Mouse (Mus musculus): ENCODE measurements around the gene Hist1h4j.
A peak's percentile ranks its signal among the peaks of the same experiment; 100 is the strongest.

Gene Hist1h4j

DNA sequence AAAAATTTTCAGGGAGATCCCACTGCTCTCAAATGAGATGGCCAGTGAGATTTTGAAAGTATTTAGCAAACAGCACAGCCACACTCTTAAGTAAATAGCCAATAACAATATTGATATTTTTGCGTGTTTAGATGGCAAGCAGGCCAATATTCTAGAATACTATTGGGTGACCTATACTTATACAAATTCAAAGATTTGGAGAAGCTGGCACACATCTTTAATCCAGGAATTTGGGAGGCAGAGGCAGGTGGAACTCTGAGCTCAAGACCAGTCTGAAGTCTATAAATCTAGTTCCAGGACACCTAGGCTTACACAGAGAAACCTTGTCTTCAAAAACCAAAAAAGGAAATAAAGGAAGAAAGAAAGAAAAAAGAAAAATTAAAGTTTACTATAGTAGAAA lies 46.8 kb downstream of the Hist1h4j start:
- DNase-seq (ENCODE audit: low spot score), result no peak

DNA sequence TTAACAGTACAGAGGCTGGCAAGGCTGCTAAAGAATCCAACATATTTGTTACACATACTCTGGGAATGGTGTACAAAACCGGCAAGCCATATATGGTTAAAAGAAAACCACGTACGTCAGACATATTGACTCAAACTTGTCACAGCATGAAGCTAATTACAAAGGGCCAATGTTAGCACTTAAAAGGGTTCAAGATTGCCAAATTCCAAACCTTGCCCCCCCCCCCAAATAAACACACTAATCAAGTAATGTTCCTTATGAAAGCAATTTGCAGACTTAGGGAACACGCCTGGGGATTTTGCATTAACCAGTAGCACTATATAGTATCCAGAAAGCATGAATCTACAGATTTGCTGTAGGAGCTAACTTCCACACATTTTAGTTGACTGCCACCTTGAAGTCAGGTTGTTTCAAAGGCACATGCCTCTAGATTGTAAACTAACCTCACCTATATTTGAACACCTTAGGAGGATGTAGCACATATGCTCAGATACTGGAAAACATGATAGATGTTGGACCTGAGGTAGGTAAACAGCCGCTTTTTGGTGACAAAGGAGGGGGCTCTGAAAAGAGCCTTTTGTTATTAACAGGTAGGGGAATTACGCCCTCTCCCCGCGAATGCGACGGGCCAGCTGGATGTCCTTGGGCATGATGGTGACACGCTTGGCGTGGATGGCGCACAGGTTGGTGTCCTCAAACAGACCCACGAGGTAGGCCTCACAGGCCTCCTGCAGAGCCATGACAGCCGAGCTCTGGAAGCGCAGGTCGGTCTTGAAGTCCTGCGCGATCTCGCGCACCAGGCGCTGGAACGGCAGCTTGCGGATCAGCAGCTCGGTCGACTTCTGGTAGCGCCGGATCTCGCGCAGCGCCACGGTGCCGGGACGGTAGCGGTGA lies 47.7 kb downstream of the Hist1h4j start:
- DNase-seq (ENCODE audit: low spot score), result peak; percentile 27

DNA sequence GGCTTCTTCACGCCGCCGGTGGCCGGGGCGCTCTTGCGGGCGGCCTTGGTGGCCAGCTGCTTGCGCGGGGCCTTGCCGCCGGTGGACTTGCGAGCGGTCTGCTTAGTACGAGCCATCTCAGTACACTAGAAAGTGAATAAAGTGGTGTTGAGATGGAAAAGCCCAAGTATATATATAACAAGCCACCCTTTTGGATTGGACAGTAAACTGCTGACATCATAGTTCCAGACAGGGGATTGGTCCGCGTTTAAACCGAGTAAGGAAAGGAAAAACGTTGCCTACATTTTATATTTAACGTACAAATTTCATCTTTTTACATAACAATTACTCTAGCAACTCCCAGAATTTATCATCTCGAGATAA lies 48.4 kb downstream of the Hist1h4j start, which contains the start of gene Hist1h3i:
Hist1h3i (minus strand) TSS at position 116 of the 363 bp plus-strand sequence.
- DNase-seq (ENCODE audit: low spot score), result peak; percentile 69

DNA sequence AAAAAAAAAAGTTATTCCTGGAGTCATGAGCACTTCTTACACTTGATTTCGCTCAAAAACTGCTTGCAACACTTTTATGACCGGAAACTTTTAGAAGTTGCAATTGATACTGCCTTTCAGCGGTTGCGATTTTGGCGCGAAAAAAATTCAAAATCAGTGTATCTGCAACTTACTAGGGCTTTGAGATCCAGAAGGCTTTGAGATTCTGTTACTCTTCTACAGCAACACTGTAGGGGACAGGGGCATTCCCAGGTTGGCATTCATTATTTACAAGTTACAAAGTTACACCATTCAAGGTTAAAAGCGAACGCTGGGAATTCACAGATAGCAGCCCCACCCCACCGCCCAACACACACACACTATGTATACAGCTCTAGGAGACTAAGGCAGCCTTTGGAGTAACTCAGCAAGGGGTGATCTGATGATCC lies 48.9 kb downstream of the Hist1h4j start:
- peak; percentile 23 for DNase-seq (ENCODE audit: low spot score)

DNA sequence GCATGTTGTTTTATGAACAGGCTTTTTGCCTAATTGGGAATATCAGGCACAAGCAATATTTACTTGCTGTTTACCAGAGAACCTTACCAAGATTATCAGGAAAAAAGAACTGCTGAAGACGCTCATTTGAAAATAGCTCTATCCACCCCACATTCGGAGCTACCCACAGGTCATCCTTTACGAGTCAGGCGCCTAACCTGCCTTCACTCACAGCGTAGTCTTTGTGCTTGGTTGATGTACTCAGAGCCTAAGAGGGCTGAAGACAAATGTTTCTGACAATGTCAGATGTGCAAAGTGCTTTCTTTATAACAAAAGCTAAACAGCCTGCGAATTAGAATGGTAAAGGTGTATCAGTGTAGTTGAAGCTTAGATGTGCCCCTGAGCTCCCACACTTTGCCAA lies 49.4 kb downstream of the Hist1h4j start:
- no peak for DNase-seq (ENCODE audit: low spot score)

Data from layer of hippocampus, adult 11-12 months (tissue).